Mouse (Mus musculus): ENCODE results near the gene Plekhh2. TPM values are rescaled to one million over a fixed set of nuclear protein-coding genes. Genes with fewer than 3 reads are reported as not detected.

Gene Plekhh2
- total RNA-seq, 1 experiment from 2014 or later, result 7.4 TPM

GRCm38 (mm10) chr17:84573940-84574339, 62.2 kb downstream of the Plekhh2 start:
- no peak for DNase-seq

GRCm38 (mm10) chr17:84575108-84575507, 63.4 kb downstream of the Plekhh2 start:
- DNase-seq, result no peak

GRCm38 (mm10) chr17:84576621-84577293, 65.1 kb downstream of the Plekhh2 start:
- no peak for DNase-seq

DNA sequence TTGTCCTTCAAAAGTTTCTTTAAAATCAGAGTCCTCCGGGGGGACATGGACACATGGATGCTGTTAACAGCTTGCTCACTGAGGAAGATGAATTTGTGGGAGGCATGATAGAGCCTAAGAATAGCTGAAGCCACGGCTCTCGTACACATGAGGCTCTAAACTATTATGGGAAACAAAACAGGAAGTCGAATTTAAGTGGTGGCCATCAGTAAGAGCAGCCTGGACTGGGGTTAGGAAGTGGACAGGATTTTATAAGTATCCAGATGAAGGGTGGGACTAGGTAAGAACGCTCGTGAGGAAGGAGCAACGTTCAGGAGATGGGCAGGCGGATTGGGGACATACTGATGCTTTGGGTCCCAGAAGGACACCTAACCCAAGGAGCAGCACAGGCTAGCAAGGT, 67.6 kb downstream of the Plekhh2 start:
- DNase-seq, result no peak

DNA sequence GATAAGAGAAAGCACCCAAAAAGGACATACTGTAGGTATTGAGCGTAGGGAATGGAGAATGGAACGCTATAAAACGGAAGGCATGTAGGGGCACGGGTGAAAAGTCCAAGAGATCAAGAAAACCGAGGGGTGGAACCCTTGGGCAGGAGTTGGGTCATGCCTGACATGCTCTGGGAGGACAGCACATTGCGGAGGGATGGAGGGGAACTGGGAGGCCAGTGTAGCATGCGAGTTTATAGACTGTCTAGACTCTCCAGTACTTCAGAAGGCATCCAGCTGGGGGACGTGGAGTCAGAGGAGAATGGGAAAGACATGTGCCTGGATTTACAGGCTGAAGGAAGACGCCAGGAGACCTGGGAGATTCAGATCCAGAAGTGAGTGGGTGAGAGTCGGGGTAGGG, 68.1 kb downstream of the Plekhh2 start:
- DNase-seq, result no peak

GRCm38 (mm10) chr17:84580821-84581220, 69.1 kb downstream of the Plekhh2 start:
- no peak for DNase-seq

DNA sequence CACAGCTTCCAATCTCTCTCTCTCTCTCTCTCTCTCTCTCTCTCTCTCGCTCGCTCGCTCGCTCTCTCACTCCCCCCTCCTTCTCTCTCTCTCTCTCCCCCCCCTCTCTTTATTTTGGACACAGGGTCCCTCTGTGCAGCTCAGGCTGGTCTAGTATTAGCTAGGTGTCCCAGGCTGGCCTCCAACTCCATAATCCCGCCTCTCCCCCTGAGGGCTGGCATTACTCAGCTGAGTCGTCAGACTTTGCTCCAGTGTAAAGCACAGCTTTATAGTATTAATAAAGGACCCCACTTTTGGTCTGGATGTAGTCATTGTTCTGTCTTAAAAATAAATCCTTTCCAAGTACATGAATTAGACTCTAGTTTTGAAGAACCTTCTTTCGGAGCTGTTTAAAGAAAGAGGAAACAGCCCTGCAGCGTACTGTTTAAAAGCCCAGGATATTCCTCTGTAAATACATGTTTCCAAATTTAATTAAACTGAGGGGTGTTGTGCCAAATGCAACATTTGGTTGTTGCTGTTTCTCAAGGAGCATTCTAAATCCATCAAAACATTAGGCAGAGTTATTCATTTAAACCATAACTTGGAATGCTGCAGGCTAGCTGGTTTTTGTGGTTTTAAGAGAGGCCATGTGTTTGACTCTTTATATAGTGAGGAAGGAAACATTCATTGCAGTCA, 70.2 kb downstream of the Plekhh2 start:
- no peak for DNase-seq

DNA sequence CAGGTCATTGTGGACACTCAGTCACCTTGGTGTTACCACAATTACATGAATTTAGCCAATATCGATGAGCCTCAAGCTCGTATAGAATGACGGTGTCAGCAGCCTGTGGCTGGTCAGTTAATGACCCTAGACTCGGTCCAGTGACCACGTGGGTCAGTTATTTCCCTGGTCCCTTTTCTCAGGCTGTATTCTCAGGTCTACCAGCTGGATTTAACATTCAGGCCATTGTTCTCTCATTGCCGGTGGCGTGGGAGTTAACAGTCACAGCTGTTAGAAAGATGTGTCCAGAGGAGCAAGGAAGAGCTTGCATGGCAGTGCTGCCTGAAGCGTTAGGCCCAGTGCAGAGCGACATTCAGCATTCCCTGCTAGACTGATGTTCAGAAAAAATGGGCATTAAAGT, 72.4 kb downstream of the Plekhh2 start:
- DNase-seq, result no peak

GRCm38 (mm10) chr17:84585104-84585503, 73.4 kb downstream of the Plekhh2 start:
- DNase-seq, result no peak

- DNase-seq, result no peak
These were observed 78.4 kb downstream of the Plekhh2 start for GRCm38 (mm10) chr17:84590065-84590464.

- DNase-seq, result no peak
These were observed 79.9 kb downstream of the Plekhh2 start for GRCm38 (mm10) chr17:84591431-84592150.

DNA sequence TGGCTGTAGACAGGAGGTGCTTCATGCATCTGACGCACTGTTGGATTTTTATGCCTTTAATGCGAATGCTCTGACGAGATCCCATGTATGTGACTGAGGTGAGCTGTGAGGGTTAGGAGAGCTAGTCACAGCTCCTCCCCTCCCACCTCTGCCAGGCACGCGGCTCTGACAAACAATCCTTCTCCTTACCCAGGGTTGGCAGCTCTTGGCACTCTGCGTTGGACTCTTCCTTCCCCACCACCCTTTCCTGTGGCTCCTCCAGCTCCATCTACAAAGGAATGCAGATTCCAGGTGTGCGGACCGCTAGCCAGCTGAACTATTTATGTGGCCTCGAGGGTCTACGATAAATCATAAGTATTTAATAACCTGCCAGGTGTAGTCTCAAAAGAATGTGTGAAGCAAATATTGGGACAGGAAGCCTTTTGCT, 84.3 kb downstream of the Plekhh2 start:
- no peak for DNase-seq

GRCm38 (mm10) chr17:84596501-84596900, 84.8 kb downstream of the Plekhh2 start:
- no peak for DNase-seq

DNA sequence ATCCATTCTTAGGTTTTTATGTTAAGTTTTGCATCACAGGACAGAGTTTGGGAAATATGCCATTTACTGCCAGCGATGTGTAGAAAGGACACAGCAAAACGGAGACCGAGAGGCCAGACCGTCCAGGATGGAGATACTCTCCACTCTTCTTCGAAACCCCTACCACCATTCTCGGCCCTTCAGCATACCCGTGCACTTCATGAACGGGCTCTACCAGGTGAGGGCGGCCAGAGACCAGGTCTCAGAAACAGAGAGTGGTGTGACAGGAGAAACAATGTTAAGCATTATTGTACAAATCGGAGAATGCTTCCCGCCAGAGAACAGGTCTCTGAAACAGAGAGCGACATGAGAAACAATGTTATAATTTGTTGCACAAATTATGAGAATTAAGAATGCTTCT, 86.2 kb downstream of the Plekhh2 start:
- no peak for DNase-seq

DNA sequence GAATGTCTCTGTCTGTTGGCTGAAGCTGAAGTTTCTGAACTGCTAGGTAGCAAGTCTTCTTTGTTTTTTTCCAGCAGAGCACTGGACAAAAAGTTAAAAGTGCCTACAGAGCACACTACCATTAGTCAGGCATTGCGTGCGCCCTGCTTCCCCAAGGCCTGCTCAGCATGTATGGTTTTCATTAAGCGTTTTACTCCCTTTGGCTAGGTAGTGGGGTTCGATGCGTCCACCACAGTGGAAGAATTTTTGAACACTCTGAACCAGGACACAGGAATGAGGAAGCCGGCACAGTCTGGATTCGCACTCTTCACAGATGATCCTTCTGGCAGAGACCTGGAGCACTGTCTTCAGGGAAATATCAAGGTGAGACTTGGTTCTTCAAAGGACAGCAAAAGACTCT, 87.2 kb downstream of the Plekhh2 start:
- DNase-seq, result no peak

GRCm38 (mm10) chr17:84600051-84600983, 88.6 kb downstream of the Plekhh2 start:
- DNase-seq, result no peak

DNA sequence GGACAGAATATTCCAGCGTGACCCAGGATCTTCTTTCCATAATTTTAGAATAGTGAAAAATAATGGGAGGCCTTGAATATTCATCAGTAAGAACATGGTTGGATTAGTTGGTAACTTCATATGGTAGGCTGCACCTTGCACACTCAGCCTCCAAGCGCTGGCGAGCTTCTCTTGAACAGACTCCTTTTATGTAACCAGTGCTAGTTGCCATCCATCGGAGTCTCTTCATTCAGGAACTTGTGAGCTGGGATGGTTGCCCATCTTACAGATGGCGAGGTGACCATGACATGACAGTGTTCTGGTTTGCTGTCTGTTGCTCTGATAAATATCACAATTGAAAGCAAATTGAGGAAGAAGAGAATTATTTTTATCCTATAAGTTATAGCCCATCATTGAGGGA, 90.1 kb downstream of the Plekhh2 start:
- no peak for DNase-seq

- no peak for DNase-seq
These were observed 91.5 kb downstream of the Plekhh2 start for GRCm38 (mm10) chr17:84603202-84603627.

- no peak for DNase-seq
These were observed 92.2 kb downstream of the Plekhh2 start for GRCm38 (mm10) chr17:84603709-84604420.

- DNase-seq, result no peak
These were observed 95.3 kb downstream of the Plekhh2 start for GRCm38 (mm10) chr17:84606976-84607375.

- DNase-seq, result no peak
These were observed 95.9 kb downstream of the Plekhh2 start for GRCm38 (mm10) chr17:84607617-84608016.

DNA sequence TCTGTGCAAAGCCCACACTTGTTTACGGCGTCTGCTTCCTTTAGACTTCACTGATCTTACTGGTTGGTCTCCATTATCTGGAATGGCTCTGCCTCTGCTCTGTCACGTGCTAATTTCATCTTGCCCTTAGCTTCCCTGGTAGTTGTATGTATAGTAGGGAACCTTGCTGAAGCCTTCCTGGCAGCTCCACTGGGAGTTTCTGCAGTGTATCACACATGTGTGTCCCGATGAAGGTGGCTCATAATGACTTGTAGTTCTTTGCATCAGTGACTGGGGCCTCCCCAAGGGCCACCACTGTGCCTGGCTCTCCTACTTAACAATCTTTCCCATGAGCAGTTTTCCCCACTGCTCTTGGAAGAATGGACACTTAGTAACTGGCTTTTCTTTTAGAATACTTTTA, 96.9 kb downstream of the Plekhh2 start:
- DNase-seq, result no peak

Data from adrenal gland, postnatal 25 days (tissue).